Mouse (Mus musculus): ENCODE measurements at regions not wholly inside any gene's neighbourhood (a gene's known extent, or its start where the extent isn't known, plus 50 kb on each side); places are given as distances from the start of the nearest gene placed in this dataset.

DNA sequence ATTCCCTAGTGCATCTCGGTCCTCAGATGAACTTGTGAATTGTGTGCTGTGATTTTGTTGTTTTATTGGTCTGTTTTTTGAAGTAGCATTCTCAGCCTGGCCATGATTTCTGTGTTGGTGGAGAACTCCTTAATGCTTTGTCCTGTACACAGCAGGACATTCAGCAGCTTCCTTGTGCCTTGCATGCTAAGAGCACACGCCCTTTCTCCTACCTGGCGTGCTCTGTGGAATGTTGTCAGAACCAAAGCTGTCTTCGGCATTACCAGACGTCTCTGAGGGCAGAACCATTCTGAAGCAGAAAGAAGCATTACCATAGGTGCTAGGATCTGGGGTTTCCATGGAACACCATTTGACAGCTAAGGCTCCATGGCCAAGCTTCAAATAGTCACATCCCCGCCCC is 75.0 kb upstream of the Epc2 start:
- Histone ChIP-seq H3K27me3 (no peaks in the 10 kb centered on the region), H3K4me2 (replicated peaks) (no peak overlapping the region), H3K9ac (no peak overlapping the region), H3K27ac (replicated peaks) (no peak overlapping the region), H3K4me3 (replicated peaks) (no peak overlapping the region), H3K36me3 (no peaks in the 10 kb centered on the region), H3K9me3 (replicated peaks) (no peaks in the 10 kb centered on the region), H3K4me1 (no peaks in the 10 kb centered on the region)
- WGBS: 73% methylated on average over 6 of the region's 6 CpGs
- no peak for ATAC-seq (ENCODE audit: insufficient number of reproducible peaks, low FRiP score, low TSS enrichment, low read depth)

DNA sequence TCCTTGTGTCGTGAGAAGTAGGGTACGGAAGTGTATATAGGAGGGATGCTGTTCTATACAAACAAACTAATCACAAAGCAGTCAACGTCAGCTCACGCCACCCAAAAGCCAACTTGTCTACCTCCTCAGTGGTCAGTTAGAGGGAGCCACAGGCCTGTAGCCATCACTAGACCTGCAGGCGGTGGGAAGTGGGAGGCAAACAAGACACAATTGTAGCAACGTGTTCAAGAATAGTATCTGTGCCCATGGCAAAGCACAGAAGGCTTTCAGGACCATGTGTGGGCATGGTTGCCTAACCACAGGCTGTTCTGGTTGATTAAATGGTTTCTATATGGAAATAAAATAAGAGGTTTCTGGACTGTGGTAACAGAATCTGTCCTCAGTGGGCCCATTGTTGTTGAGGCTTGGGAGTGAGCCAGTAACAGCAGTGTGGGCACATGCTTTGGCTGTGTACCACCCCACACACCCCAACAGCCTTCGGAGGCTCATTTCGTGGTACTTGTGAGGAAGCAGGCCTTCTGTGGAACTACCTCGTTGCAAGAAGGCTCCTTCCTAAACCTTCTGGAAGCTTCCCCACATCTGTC is 72.0 kb upstream of the Epc2 start:
- no peak overlapping the region for H3K27ac ChIP-seq (replicated peaks)
- no peak overlapping the region for H3K4me2 ChIP-seq (replicated peaks)
- H3K36me3 ChIP-seq: no peaks in the 10 kb centered on the region
- H3K9ac ChIP-seq: no peak overlapping the region
- 67% methylated on average over 9 of the region's 9 CpGs for WGBS
- H3K9me3 ChIP-seq (replicated peaks): no peaks in the 10 kb centered on the region
- H3K27me3 ChIP-seq: no peaks in the 10 kb centered on the region
- no peak overlapping the region for H3K4me3 ChIP-seq (replicated peaks)
- no peaks in the 10 kb centered on the region for H3K4me1 ChIP-seq
- ATAC-seq (ENCODE audit: insufficient number of reproducible peaks, low FRiP score, low TSS enrichment, low read depth): peak; percentile 75; the same call in 1 of the 2 replicates

DNA sequence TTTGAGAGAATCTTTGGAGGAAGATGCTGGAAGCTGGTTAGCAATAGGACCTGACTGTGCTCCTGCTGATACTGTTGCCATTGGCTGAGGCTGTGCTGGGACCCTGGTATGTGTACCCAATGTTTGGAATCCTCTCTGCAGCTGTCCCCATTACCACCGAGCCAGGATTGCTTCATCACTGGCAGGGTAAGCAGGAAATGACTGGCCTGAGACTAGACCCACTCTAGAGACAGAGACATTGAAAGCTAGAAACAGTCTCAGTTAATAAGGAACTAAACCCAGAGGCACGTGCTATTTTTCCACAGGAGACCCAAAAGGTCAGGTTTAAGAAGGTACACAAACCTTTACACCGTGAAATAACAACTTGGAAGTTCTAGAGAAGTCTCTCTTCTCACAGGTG is 70.3 kb upstream of the Epc2 start:
- 63% methylated on average over 3 of the region's 3 CpGs for WGBS
- no peak for ATAC-seq (ENCODE audit: insufficient number of reproducible peaks, low FRiP score, low TSS enrichment, low read depth)
- Histone ChIP-seq H3K4me1 (no peaks in the 10 kb centered on the region), H3K4me3 (replicated peaks) (no peak overlapping the region), H3K9me3 (replicated peaks) (no peaks in the 10 kb centered on the region), H3K27me3 (no peaks in the 10 kb centered on the region), H3K9ac (no peak overlapping the region), H3K27ac (replicated peaks) (no peak overlapping the region), H3K4me2 (replicated peaks) (no peak overlapping the region), H3K36me3 (no peaks in the 10 kb centered on the region)

DNA sequence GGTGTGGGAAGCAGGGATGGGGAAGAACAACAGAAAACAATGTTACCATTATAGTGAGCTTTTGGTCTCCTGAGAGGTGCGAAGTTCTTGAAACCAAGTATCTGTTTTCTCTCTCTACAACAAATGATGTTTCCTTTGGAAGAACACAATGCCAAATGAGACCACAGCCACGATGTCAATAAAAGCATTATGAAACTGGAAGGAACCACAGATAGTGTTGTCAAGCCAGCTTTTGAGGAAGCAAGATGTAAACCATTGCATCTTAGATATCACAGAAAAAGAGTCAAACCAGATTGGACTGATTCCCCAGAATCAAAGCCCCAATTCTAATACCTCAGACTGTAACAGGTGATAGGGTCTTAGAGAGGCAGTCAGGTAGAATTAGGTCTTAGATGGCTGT is 64.5 kb upstream of the Epc2 start:
- 88% methylated on average over 2 of the region's 2 CpGs for WGBS
- H3K4me2 ChIP-seq (replicated peaks): no peak overlapping the region
- H3K27me3 ChIP-seq: no peaks in the 10 kb centered on the region
- H3K9ac ChIP-seq: no peak overlapping the region
- H3K4me1 ChIP-seq: no peaks in the 10 kb centered on the region
- no peak for ATAC-seq (ENCODE audit: insufficient number of reproducible peaks, low FRiP score, low TSS enrichment, low read depth)
- no peaks in the 10 kb centered on the region for H3K9me3 ChIP-seq (replicated peaks)
- no peak overlapping the region for H3K27ac ChIP-seq (replicated peaks)
- no peak overlapping the region for H3K4me3 ChIP-seq (replicated peaks)
- no peaks in the 10 kb centered on the region for H3K36me3 ChIP-seq

DNA sequence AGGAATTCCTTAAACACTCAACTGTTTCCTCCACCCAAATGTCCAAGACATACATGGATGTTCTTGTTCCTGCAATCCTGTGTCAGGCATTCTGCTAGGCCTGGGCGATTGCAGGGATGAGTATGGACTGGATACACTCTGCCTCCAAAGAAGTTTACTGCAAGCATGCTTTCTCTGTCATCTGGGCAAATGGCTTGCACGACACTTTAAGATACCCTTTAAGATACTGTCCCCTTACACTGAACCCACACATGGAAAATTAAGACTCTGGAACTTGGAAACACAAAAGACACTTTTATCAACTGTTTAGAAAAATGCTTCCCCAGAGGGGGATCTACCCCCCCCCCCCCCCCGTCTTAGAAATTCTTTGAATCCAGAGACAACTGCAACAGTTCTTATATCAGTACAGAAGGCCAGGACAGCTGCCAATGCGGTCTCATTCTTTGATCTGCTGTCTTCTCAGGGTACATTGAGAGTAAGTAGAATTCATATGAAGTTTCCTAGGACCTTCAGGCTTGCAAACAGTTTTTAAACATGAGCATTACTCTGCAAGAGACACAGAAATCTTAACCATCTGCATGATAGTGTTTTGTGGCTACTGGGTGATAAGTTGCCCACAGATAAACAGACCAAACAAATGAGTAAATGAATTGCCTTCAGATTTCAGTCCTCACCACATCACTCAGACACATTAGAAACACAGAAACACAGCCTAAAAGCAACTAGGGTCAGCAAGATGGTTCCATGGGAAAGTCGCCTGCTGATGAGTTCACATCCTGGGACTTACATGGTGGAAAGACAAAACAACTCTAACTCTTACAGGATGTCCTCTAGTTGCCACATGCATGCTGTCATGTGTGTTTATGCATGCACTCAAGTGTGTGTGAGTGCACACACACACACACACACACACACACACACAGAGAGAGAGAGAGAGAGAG is 59.7 kb upstream of the Epc2 start:
- no peaks in the 10 kb centered on the region for H3K9me3 ChIP-seq (replicated peaks)
- ATAC-seq (ENCODE audit: insufficient number of reproducible peaks, low FRiP score, low TSS enrichment, low read depth): no peak
- 77% methylated on average over 5 of the region's 5 CpGs for WGBS
- H3K27ac ChIP-seq (replicated peaks): no peak overlapping the region
- H3K4me3 ChIP-seq (replicated peaks): no peak overlapping the region
- H3K4me2 ChIP-seq (replicated peaks): no peak overlapping the region
- no peaks in the 10 kb centered on the region for H3K4me1 ChIP-seq
- no peak overlapping the region for H3K9ac ChIP-seq
- H3K36me3 ChIP-seq: no peaks in the 10 kb centered on the region
- H3K27me3 ChIP-seq: no peaks in the 10 kb centered on the region
